Mouse (Mus musculus) liver, postnatal 0 days (tissue): Measurements from ENCODE around the gene Fcf1.

Source experiments
- CTCF ChIP-seq: sonication (generic); IDR thresholded peaks from 2 replicates; pipeline ENCODE4 v1.5.1; 2016; ENCODE audit warnings: antibody characterized with exemption, low read depth
- EP300 ChIP-seq: IDR thresholded peaks from 2 replicates; pipeline ENCODE4 v1.6.1; 2016; ENCODE audit warnings: antibody characterized with exemption, low read depth, mild to moderate bottlenecking

DNA sequence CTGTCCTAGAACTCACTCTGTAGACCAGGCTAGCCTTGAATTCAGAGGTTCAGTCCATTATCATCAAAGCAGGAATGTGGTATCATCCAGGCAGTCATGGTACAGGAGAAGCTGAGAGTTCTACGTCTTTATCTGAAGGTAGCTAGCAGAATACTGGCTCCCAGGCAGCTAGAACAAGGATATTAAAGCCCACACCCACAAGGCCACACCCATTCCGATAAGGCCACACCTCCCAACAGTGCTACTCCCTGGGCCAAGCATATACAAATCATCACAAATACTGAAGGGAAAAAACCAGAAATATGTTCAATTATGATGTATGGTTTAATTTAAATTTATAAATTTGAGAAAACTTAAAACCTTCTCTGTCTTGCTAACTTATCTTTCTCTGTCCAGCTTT is 41.5 kb downstream of the Fcf1 start:
- TF ChIP-seq CTCF, result no peak
- no peak for TF ChIP-seq EP300
